Mouse (Mus musculus) layer of hippocampus, adult 9-11 months (tissue): ENCODE results near the gene Gm20422.
"Not testable (repeated sequence)": the region's sequence is repeated elsewhere in the genome, so short reads cannot be mapped to it uniquely, and the experiment has no call there.

Source experiments
- DNase-seq: peaks from one replicate; pipeline ENCODE4 v3.0.0; 2022

The Gm20422 gene

DNA sequence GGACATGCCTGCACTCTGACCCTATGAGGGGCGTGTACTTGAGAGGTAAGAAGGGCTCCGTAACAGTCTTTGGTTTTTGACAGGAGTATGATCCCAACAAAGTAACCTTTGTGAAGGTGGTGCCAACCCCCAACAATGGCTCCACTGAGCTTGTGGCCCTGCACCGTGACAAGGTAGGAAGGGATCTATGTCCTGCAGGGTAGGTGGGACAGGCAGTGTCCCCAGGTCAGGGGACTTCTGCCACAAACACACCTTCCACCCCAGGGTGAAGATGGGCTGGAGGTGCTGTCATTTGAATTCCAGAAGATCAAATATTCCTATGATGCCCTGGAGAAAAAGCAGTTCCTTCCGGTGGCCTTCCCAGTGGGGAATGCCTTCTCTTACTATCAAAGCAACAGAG, 19.0 kb upstream of the Gm20422 start:
- DNase-seq, result peak; percentile 1

GRCm38 (mm10) chr8:69791415-69792068, 16.9 kb upstream of the Gm20422 start:
- peak; percentile 31 for DNase-seq

GRCm38 (mm10) chr8:69790773-69791367, 16.2 kb upstream of the Gm20422 start, which contains the start of the genes Atp13a1 and Zfp866:
Gene Atp13a1 (plus strand): TSS chr8:69791163.
Gene Zfp866 (minus strand): TSS chr8:69791178.
- DNase-seq, result peak; percentile 86

DNA sequence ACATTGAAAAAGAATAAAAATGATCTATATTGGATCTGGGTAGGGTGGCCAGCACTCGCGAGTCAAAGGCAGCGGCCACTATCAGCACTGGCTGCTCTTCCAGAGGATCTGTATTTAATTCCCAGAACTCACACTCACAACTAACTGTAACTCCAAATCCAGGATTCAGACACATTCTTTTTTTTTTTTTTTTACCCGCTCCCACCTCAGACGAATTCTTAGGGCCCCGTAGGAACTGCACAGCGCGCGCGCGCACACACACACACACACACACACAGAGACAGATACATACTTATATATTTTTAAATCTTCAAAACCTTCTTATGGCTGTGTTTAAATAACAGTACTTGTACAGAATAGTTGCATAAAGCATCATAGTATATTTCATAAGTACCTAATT, 15.7 kb upstream of the Gm20422 start:
- DNase-seq, result peak; percentile 0

GRCm38 (mm10) chr8:69789731-69790130, 15.0 kb upstream of the Gm20422 start:
- peak; percentile 0 for DNase-seq

GRCm38 (mm10) chr8:69789105-69789504, 14.4 kb upstream of the Gm20422 start:
- peak; percentile 1 for DNase-seq

GRCm38 (mm10) chr8:69777111-69777510, 2.4 kb upstream of the Gm20422 start:
- no peak for DNase-seq

- no peak for DNase-seq
Observed at GRCm38 (mm10) chr8:69775149-69775534, 456 bp upstream of the Gm20422 start.

- DNase-seq, result no peak
Observed at GRCm38 (mm10) chr8:69772106-69772505, 2.6 kb downstream of the Gm20422 start.

- no peak for DNase-seq
Observed at GRCm38 (mm10) chr8:69771221-69771620, 3.5 kb downstream of the Gm20422 start.

GRCm38 (mm10) chr8:69761814-69762445, 12.8 kb downstream of the Gm20422 start:
- DNase-seq, result no peak

GRCm38 (mm10) chr8:69758316-69758715, 16.4 kb downstream of the Gm20422 start:
- no peak for DNase-seq

DNA sequence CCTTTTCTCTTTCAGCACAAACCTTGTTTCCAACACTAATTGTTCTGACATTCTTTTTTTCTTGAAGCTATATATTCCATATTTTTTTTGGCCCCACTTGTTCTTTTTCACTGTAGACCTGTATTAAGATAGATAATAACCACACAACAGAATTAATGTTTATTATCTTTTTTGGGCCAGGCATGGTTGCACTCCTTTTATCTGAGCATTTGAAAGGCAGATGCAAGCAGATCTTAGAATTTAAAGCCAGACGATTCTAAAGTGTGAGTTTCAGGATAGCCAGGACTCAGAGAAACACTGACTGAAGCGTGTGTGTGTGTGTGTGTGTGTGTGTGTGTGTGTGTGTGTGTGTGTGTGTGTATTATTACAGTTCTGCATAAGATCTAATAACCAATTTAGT, 22.2 kb downstream of the Gm20422 start:
- DNase-seq, result no peak

DNA sequence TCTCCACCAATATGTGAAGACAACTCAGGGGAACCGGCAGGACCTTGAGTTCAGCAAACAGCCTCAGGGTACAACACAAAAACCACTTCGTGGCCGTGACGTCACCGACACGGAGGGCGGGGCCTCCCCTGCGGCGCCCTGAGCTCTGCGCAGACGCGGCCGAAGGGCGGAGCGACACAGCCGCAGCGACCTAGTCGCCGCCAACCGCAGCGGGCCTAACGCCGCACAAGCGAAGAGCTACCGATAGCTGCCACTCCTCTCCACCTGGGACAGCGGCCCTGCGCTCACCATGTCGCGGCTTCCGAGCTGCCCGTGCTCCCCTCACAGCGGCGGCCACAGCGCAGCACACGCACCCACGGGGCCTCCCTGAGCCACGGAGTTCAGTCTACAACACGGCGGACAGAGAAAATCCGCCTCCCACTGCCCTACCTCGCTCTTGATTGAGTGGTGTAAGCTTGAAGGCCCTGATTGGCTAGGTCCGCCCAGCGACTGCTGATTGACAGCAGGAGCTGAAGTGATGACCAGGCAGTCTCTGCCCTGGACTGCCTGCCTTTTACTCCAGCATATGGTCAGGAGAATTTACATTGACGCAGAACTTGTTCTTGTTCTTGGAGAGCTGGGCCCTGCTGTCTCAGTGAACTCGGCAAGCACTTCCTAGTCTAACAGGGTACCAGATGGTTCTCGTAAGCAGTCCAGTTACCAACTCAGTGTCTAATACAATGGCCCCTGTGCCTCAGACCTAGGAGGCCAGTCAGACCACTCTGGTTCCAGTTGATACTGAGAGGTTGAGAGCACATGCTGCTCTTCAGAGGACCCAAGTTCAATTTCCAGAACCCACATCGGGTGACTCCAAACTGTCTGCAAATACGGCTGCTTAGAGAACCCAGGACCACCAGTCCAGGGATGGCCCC, 24.9 kb downstream of the Gm20422 start, which contains the start of gene Zfp963:
Gene Zfp963 (minus strand): TSS at position 427 of the 911 bp plus-strand sequence.
- DNase-seq, result peak; percentile 96

DNA sequence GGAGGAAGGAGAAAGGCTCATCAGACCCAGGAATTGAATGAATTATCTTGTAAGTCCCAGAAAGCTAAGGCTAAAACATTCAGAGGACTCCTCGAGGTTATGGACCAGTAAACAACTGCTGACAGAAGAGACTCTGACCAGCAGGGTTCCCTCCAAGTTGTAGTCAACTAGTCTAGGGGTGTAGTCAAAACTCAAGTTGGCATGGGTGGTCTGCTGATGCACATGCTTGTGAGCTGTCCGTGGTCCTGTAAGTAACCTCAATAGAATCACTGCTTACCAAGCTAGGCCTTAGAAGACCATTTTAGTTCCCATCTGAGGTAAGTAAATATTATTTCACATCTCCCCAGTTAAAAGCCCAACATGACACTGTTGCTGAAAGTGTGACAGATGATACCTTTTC, 33.5 kb downstream of the Gm20422 start:
- DNase-seq, result no peak

DNA sequence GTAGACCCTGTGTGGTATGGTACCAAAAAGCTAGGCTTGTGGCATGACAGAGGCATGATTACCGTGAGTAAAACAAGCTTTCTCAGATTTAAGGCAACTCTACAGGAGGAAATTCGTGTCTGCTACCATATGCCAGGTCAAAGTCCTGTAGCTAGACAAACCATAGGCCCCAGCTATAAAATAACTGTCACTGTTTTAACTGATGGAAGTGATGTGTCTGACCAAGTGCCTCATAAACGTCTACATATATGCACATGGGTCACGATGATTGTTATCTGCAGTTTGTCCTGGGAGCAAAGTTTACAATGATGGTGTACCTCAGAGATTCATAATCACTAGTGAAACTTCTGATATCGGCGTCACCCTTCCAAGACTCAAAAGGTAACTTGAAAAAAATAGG, 33.9 kb downstream of the Gm20422 start:
- DNase-seq, result no peak

DNA sequence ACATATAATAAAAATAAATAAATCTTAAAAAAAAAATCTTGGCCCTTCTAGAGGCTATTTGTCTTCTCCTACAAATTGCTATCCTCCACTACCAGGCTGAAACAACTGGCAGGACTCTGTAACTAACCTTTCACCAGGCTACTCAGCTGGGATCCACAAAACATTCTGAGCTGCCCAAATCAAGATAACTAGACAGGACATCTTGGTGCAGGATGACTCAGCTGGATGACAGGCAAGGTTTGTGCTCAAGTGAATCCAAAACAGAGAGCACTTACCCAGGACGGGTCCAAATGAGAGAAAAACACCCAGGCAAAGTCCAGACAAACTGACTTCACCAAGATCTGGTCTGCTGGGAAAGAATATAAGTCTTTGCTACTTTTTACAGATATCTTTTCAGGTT, 39.2 kb downstream of the Gm20422 start:
- no peak for DNase-seq

DNA sequence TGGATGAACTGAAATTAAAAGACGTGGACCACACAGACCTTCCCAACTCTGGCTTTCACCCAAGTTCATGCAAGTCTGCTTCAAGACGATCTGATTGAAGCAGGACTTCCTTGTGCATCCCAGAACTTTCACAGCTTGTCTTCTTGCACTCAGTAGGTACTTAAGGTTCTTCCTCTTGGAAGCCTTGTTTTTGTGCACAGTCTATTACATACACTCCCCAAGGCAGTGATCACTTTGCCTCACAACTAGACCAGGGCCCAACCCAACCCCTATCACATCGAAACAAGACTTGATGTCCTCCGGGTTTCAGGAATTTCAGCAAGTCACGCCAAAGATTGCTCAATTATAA, 57.5 kb downstream of the Gm20422 start:
- DNase-seq, result no peak

DNA sequence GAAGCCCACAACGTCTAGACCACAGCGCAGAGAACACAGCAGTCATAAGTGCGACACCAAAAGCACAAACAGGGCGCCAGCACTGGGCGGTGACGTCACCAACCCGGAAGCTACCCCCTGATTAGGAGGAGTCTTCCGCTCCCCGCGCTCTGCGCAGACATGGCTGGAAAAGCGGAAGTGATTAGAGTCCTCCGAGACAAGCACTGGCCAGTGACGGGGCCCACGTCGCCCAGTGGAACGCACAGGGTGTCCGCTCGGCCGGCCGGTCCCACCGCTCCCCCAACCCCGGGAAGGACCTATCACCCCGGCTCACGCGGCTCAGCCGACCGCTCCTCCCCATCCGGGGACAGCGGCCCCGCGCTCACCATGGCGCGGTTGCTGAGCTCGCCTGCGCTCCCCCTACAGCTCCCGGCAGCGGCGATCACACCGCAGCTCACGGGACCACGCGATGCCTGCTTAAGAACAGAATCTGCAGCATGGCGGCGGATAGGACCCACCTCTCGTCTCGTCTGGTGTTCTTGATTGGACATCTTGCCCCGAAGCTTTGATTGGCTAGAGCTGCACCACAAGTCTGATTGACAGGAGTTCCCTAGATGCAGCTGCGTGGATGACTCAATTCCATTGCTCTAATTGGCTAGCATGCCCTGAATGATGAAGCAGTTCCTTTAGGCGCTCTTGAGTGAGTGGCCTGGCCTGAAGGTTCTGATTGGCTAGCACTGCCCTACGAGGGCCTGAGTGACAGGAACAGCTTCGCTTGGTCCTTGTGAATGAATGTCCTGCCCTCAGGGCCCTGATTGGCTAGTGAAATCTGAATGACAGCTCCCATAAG, 58.1 kb downstream of the Gm20422 start:
- DNase-seq, result peak; percentile 100

DNA sequence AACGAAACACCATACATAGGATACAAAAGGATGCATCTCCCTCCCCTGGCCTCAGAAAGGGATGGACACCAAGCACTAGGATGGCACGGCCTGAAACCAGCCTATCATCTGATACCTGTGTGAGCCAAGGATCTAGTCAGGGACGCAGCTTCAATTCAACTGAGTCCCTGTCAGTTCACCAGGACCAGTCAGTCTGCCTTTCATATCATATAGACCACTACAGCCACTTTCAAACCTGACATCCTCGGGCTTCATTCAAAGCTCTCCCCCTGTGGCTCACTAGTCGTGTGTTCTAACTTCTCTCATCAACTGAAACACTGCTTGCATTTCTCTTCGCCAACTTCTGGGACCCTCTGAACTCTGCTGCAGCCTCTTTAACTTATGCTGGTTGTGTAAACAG, 59.3 kb downstream of the Gm20422 start:
- DNase-seq, result no peak

DNA sequence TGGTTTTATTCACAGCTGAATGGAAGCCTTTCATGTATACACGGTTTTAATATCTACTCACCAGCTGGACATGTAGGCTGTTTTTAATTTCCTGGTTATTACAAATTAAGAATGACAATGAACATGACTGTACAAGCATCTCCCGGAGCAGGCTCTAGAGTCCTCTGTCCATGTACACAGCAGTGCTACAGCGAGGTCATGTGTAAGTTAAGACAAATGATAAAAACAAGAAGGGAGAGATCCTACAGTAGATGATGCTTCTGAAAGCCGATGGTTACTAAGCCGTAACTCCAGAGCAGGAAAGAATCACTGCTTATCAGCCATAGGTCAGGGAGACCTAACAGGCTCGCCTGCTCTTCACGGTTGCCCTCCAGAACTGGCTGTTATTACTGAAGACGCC, 61.2 kb downstream of the Gm20422 start:
- DNase-seq, result no peak

- DNase-seq, result not testable (repeated sequence)
Observed at GRCm38 (mm10) chr8:69710624-69711023, 64.1 kb downstream of the Gm20422 start, which contains the start of gene Zfp869. Gene Zfp869 (minus strand): TSS chr8:69710724.
